Mouse (Mus musculus) liver, embryonic 14.5 days (tissue): ENCODE data around the gene Mchr1.

ENCODE experiments used
- CTCF ChIP-seq: IDR thresholded peaks from 2 replicates; pipeline ENCODE4 v1.5.1; 2016; ENCODE audit warnings: antibody characterized with exemption, low read depth, control low read depth
- EP300 ChIP-seq: IDR thresholded peaks from 2 replicates; pipeline ENCODE4 v1.6.1; 2016; ENCODE audit warnings: antibody characterized with exemption, low read depth

- TF ChIP-seq EP300: no peak
- no peak for TF ChIP-seq CTCF
These were observed 19.8 kb downstream of the Mchr1 start for GRCm38 (mm10) chr15:81255063-81255462.
